Mouse (Mus musculus) cerebellum, adult 2 months (tissue): ENCODE measurements around the gene Tmem63a.

Experiments used
- CTCF ChIP-seq: fragments of 200-500 bp; IDR thresholded peaks from 2 replicates; pipeline ENCODE4 v1.5.1; 2011; ENCODE audit warnings: low read depth, mild to moderate bottlenecking, control low read depth, low read length, moderate library complexity, borderline replicate concordance; ENCODE audit not compliant: insufficient read depth
- POLR2A ChIP-seq: fragments of 200-500 bp; IDR thresholded peaks from 2 replicates; pipeline ENCODE4 v1.6.1; 2011; ENCODE audit warnings: low read length, control low read depth, borderline replicate concordance; ENCODE audit not compliant: insufficient read depth

DNA sequence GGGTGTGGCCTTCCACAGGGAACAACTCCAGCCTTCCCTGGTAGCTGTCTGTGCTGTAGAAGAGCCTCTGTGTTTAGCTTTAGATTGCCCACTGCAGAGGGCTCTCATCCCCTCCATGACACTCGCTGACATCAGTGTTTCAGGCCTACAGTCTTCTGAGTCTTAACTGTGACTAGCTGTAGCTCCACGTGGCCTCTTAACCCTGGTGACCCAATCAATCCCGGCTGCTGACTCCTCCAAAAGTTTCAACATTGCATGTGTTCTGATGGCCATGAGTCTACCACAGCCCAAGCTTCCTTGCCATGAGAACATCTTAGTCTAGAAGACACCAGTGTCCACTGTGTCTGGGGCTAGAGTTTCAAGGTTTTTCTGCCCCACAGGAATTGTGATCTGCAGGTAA is 48.5 kb downstream of the Tmem63a start:
- no peak for TF ChIP-seq CTCF
- no peak for TF ChIP-seq POLR2A
